Mouse (Mus musculus) layer of hippocampus, adult 2 months (tissue): Measurements from ENCODE around the gene Gm10486. TPM values are rescaled to one million over a fixed set of nuclear protein-coding genes. Genes with fewer than 3 reads are reported as not detected.
"Not testable (repeated sequence)": the region's sequence is repeated elsewhere in the genome, so short reads cannot be mapped to it uniquely, and the experiment has no call there.

Experiments
- DNase-seq, 2 experiments: peaks; one replicate each; pipeline ENCODE4 v3.0.0; 2022; ENCODE audit warnings: low spot score in 2 of 2
- H3K27ac ChIP-seq: fragments of 200-600 bp; 2 replicates; pipeline ENCODE4 v1.8.1; 2022
- H3K4me3 ChIP-seq: fragments of 200-600 bp; 2 replicates; pipeline ENCODE4 v1.8.1; 2022; ENCODE audit warnings: mild to moderate bottlenecking
- long read RNA-seq, 2 experiments: library from polyadenylated mRNA; stranded (forward); transcript quantifications; one replicate each; pipeline ENCODE4 v2.0.0; 2021; ENCODE audit warnings: borderline mapping rate in 2 of 2
- total RNA-seq, 2 experiments: library from RNA; stranded (reverse); gene quantifications; 2 replicates each; pipeline ENCODE4 v1.2.3; 2021

The Gm10486 gene
- not detected for total RNA-seq
- long read RNA-seq, experiment 1: 0 reads
- long read RNA-seq, experiment 2: 0 reads

DNA sequence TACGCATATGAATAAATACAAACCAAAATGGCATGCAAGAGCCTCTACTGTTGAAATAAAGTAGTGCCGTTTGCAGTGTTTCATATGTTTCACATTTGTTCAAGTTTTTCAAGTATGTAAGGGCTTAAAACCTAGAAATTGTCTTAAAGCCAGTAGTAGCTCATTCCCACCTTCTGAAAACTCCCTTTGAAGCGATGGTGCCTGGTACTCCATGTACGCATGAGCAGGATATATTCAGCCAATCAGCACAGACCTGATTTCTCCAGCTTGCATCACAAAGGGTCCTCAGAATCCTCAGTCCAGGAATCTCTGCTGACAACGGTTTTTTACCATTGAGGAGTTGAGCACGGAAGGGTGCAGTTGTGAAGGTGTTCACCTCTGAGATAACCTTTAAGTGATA is at the start of gene Gm10486:
Gm10486 (plus strand) TSS at position 301 of the 400 bp plus-strand sequence.
- not testable (repeated sequence) for H3K4me3 ChIP-seq, H3K27ac ChIP-seq

More for the DNA sequence above, at the start of gene Gm10486:
- DNase-seq: not testable (repeated sequence)
